Mouse (Mus musculus) ES-E14 (cell line): Measurements from ENCODE around the gene Psg17. TPM values are rescaled to one million over a fixed set of nuclear protein-coding genes. Genes with fewer than 3 reads are reported as not detected.
"Not testable (repeated sequence)": the region's sequence is repeated elsewhere in the genome, so short reads cannot be mapped to it uniquely, and the experiment has no call there.

Source experiments
- DNase-seq: peaks from one replicate; pipeline ENCODE4 v3.0.0-alpha.2; 2013; ENCODE audit warnings: low read depth, low spot score
- H3K27ac ChIP-seq: 2 replicates; pipeline ENCODE4 v1.5.1; 2012; ENCODE audit warnings: low read depth, mild to moderate bottlenecking, low read length, moderate library complexity, mixed read lengths; ENCODE audit not compliant: poor library complexity, insufficient read depth, severe bottlenecking
- H3K36me3 ChIP-seq: 2 replicates; pipeline ENCODE4 v1.6.1; 2012; ENCODE audit warnings: mild to moderate bottlenecking, low read length, moderate library complexity, mixed read lengths; ENCODE audit not compliant: control insufficient read depth, poor library complexity, insufficient read depth, severe bottlenecking
- H3K4me1 ChIP-seq, 2 experiments: fragments of 150-350 bp in 1 of 2; sonication (generic) in 1 of 2; 2 replicates each; pipeline ENCODE4 v1.6.1; 2012; ENCODE audit warnings: low read length in 2 of 2, mild to moderate bottlenecking in 1 of 2, mixed read lengths in 1 of 2; ENCODE audit not compliant: control insufficient read depth in 2 of 2, insufficient read depth in 2 of 2, poor library complexity in 1 of 2
- H3K4me3 ChIP-seq, 2 experiments: fragments of 150-350 bp in 1 of 2; sonication (generic) in 1 of 2; 2 replicates each; pipeline ENCODE4 v1.5.1; 2012; ENCODE audit warnings: low read length in 2 of 2, low read depth in 1 of 2, mild to moderate bottlenecking in 1 of 2, mixed read lengths in 1 of 2; ENCODE audit not compliant: insufficient read depth in 1 of 2, poor library complexity in 1 of 2, severe bottlenecking in 1 of 2
- H3K9ac ChIP-seq: 2 replicates; pipeline ENCODE4 v1.6.1; 2012; ENCODE audit warnings: low read depth, mild to moderate bottlenecking, low read length, mixed read lengths; ENCODE audit not compliant: poor library complexity, insufficient read depth, severe bottlenecking
- H3K9me3 ChIP-seq: fragments of 150-350 bp; sonication (generic); 2 replicates; pipeline ENCODE4 v1.6.1; 2012; ENCODE audit warnings: low read depth, mild to moderate bottlenecking, low read length; ENCODE audit not compliant: control insufficient read depth, insufficient read depth
- CHD2 ChIP-seq: IDR thresholded peaks from 2 replicates; pipeline ENCODE4 v1.6.1; 2014; ENCODE audit warnings: mild to moderate bottlenecking, low read depth, low read length, inconsistent platforms
- HCFC1 ChIP-seq: IDR thresholded peaks from 2 replicates; pipeline ENCODE4 v1.6.1; 2012; ENCODE audit warnings: low read length, inconsistent platforms, borderline replicate concordance; ENCODE audit not compliant: insufficient read depth
- MAFK ChIP-seq: IDR thresholded peaks from 2 replicates; pipeline ENCODE4 v1.6.1; 2014; ENCODE audit warnings: mild to moderate bottlenecking, low read depth, low read length, inconsistent platforms; ENCODE audit not compliant: insufficient read depth
- ZC3H11A ChIP-seq: IDR thresholded peaks from 2 replicates; pipeline ENCODE4 v1.6.1; 2012; ENCODE audit warnings: low read depth, mild to moderate bottlenecking, inconsistent platforms, low read length, borderline replicate concordance
- ZNF384 ChIP-seq: IDR thresholded peaks from 2 replicates; pipeline ENCODE4 v1.6.1; 2012; ENCODE audit warnings: low read depth, low read length, inconsistent platforms
- in situ Hi-C, 2 experiments: fragments of 600-800 bp; cut with MboI; formaldehyde crosslinking; loops; one replicate each; pipeline ENCODE4 v1.15.1; 2025; ENCODE audit warnings: low sequenced_read_pairs in 2 of 2, inconsistent platforms in 1 of 2; ENCODE audit not compliant: unreplicated experiment in 2 of 2
- total RNA-seq: library from RNA; depleted of rRNA; stranded (reverse); fragments of 300-350 nt; gene quantifications from 2 replicates; pipeline ENCODE4 v1.2.3, GENCODE M21; 2012; rRNA removed

The Psg17 gene
- total RNA-seq: not detected in 2 replicates

- DNase-seq: no peak
- in situ Hi-C loops: loop anchor here in 1 of 2 experiments (25.0 kb wide), 1 partner anchor 609 kb away; no protein-coding TSS in a partner anchor
- H3K9me3 ChIP-seq: no peaks in the 10 kb centered on the region
- no peak within 1 kb of the TSS for H3K4me3 ChIP-seq
- H3K9ac ChIP-seq: no peak within 1 kb of the TSS
- no peak for TF ChIP-seq ZC3H11A
- no peak for TF ChIP-seq ZNF384
- no peak for TF ChIP-seq MAFK
- TF ChIP-seq CHD2: no peak
- no peak for TF ChIP-seq HCFC1
- no peak within 1 kb of the TSS for H3K27ac ChIP-seq
- no peaks in the 10 kb centered on the region for H3K4me1 ChIP-seq
- no peaks in the 10 kb centered on the region for H3K36me3 ChIP-seq
Measured at GRCm38 (mm10) chr7:18821507-18821906, at the start of gene Psg17. Gene Psg17, minus strand, starts transcription at chr7:18821607.

GRCm38 (mm10) chr7:18871031-18871430 is 49.6 kb upstream of the Psg17 start, which contains the start of gene Pglyrp1:
Gene Pglyrp1, plus strand, starts transcription at chr7:18871331.
- H3K36me3 ChIP-seq, DNase-seq, H3K9me3 ChIP-seq, H3K4me1 ChIP-seq, H3K4me3 ChIP-seq, H3K27ac ChIP-seq, H3K9ac ChIP-seq: not testable (repeated sequence)
- in situ Hi-C loops: loop anchor here (25.0 kb wide), 2 partner anchors 634 to 659 kb away; partner anchors contain the start of gene Mill1 (in 1 of the 2)

- no peak for TF ChIP-seq ZC3H11A
- TF ChIP-seq ZNF384: peak; percentile 95
- in situ Hi-C loops: loop anchor here (25.0 kb wide), 2 partner anchors 631 to 656 kb away; partner anchors contain the start of gene Mill1 (in 1 of the 2)
- no peak for DNase-seq
- H3K27ac ChIP-seq: no peak overlapping the region
- H3K4me1 ChIP-seq: peaks cover 0 to 4% of the 10 kb centered on the region in 2 experiments; a peak in 1 of 4 replicates
- no peak overlapping the region for H3K4me3 ChIP-seq
- no peaks in the 10 kb centered on the region for H3K36me3 ChIP-seq
- no peak overlapping the region for H3K9ac ChIP-seq
- H3K9me3 ChIP-seq: no peaks in the 10 kb centered on the region
Measured at GRCm38 (mm10) chr7:18868491-18868890, 47.1 kb upstream of the Psg17 start.

GRCm38 (mm10) chr7:18862801-18863200 is 41.4 kb upstream of the Psg17 start:
- no peak overlapping the region for H3K4me3 ChIP-seq
- in situ Hi-C loops: loop anchor here (25.0 kb wide), 2 partner anchors 626 to 650 kb away; partner anchors contain the start of gene Mill1 (in 1 of the 2)
- H3K27ac ChIP-seq: no peak overlapping the region
- TF ChIP-seq ZC3H11A (no peak), CHD2 (no peak), MAFK (no peak), ZNF384 (no peak), HCFC1 (no peak)
- no peaks in the 10 kb centered on the region for H3K9me3 ChIP-seq
- peaks cover 0 to 6% of the 10 kb centered on the region in 2 experiments; a peak in 1 of 4 replicates for H3K4me1 ChIP-seq
- H3K36me3 ChIP-seq: no peaks in the 10 kb centered on the region
- H3K9ac ChIP-seq: no peak overlapping the region
- DNase-seq: no peak

GRCm38 (mm10) chr7:18858310-18858916 is 37.0 kb upstream of the Psg17 start:
- Histone ChIP-seq H3K9ac (no peak overlapping the region), H3K36me3 (no peaks in the 10 kb centered on the region), H3K4me3 (no peak overlapping the region), H3K9me3 (no peaks in the 10 kb centered on the region), H3K27ac (no peak overlapping the region), H3K4me1 (peaks cover 0 to 6% of the 10 kb centered on the region in 2 experiments; a peak in 1 of 4 replicates)
- in situ Hi-C loops: loop anchor here (25.0 kb wide), 2 partner anchors 621 to 646 kb away; partner anchors contain the start of gene Mill1 (in 1 of the 2)
- DNase-seq: no peak
- TF ChIP-seq ZC3H11A (no peak), ZNF384 (no peak), CHD2 (no peak), MAFK (no peak), HCFC1 (no peak)
